Mouse (Mus musculus) liver, embryonic 13.5 days (tissue): Measurements from ENCODE around the gene Mmp21. TPM values are rescaled to one million over a fixed set of nuclear protein-coding genes. Genes with fewer than 3 reads are reported as not detected.
A peak's percentile ranks its signal among the peaks of the same experiment; 100 is the strongest.

Experiments used
- ATAC-seq: fragments of 200-750 bp; cut with Nextera tagmentation; 2 replicates; pipeline ENCODE4 v1.8.0; 2017; ENCODE audit warnings: low read depth, mild to moderate bottlenecking, moderate number of reproducible peaks, moderate library complexity
- DNase-seq: peaks from one replicate; pipeline ENCODE4 v3.0.0; 2022
- H3K27ac ChIP-seq: fragments of 300-500 bp; sonication (generic); 2 replicates; pipeline ENCODE4 v1.5.1; 2015; ENCODE audit warnings: moderate library complexity, mild to moderate bottlenecking, inconsistent platforms
- H3K27me3 ChIP-seq: fragments of 300-500 bp; sonication (generic); 2 replicates; pipeline ENCODE4 v1.6.1; 2015; ENCODE audit warnings: mild to moderate bottlenecking, inconsistent platforms
- H3K36me3 ChIP-seq: fragments of 300-500 bp; sonication (generic); 2 replicates; pipeline ENCODE4 v1.6.1; 2015; ENCODE audit warnings: mild to moderate bottlenecking, inconsistent platforms
- H3K4me1 ChIP-seq: fragments of 300-500 bp; sonication (generic); replicated peaks from 2 replicates; pipeline ENCODE4 v1.6.1; 2015; ENCODE audit warnings: inconsistent platforms
- H3K4me2 ChIP-seq: fragments of 300-500 bp; sonication (generic); 2 replicates; pipeline ENCODE4 v1.6.1; 2015; ENCODE audit warnings: inconsistent platforms, mild to moderate bottlenecking, moderate library complexity
- H3K4me3 ChIP-seq: fragments of 300-500 bp; sonication (generic); replicated peaks from 2 replicates; pipeline ENCODE4 v1.5.1; 2015; ENCODE audit warnings: mild to moderate bottlenecking, inconsistent platforms
- H3K9ac ChIP-seq: fragments of 300-500 bp; sonication (generic); 2 replicates; pipeline ENCODE4 v1.6.1; 2015; ENCODE audit warnings: mild to moderate bottlenecking, inconsistent platforms
- H3K9me3 ChIP-seq: fragments of 300-500 bp; sonication (generic); replicated peaks from 2 replicates; pipeline ENCODE4 v1.6.1; 2016; ENCODE audit warnings: inconsistent platforms
- WGBS: fragments of 180-500 bp; shearing (Covaris S2); methylation state at CpG from one replicate; pipeline ENCODE4 v1.1.7; 2015; ENCODE audit not compliant: insufficient replicate concordance; 5-methylcytosine and 5-hydroxymethylcytosine counted together
- polyA plus RNA-seq: library from polyadenylated mRNA; unstranded; fragments of >200 nt; fragmentation: Nextera tagmentation; extraction: Ambion mirVana; gene quantifications from 2 replicates; pipeline ENCODE4 v1.2.1, GENCODE M21; 2015

Mmp21 gene
- polyA plus RNA-seq, 1 experiment from 2014 or later, result 0.09 TPM

- Histone ChIP-seq H3K9ac (no peak overlapping the region), H3K9me3 (no peaks in the 10 kb centered on the region), H3K4me1 (no peaks in the 10 kb centered on the region), H3K4me2 (no peak overlapping the region), H3K36me3 (peaks cover 96% of the 10 kb centered on the region), H3K4me3 (no peak overlapping the region), H3K27me3 (no peaks in the 10 kb centered on the region), H3K27ac (no peak overlapping the region)
- WGBS, result 92% methylated on average over 1 of the region's 1 CpGs
- DNase-seq, result no peak
- ATAC-seq, result no peak
These were observed 17.4 kb downstream of the Mmp21 start for GRCm38 (mm10) chr7:133662467-133662866.

GRCm38 (mm10) chr7:133645716-133646115 lies 34.1 kb downstream of the Mmp21 start:
- no peaks in the 10 kb centered on the region for H3K27me3 ChIP-seq
- DNase-seq, result no peak
- no peak overlapping the region for H3K4me2 ChIP-seq
- H3K9me3 ChIP-seq, result no peaks in the 10 kb centered on the region
- no peak overlapping the region for H3K9ac ChIP-seq
- peaks cover 89% of the 10 kb centered on the region for H3K36me3 ChIP-seq
- H3K4me3 ChIP-seq, result no peak overlapping the region
- ATAC-seq, result no peak
- H3K4me1 ChIP-seq, result no peaks in the 10 kb centered on the region
- no peak overlapping the region for H3K27ac ChIP-seq
- 91% methylated on average over 6 of the region's 6 CpGs for WGBS

GRCm38 (mm10) chr7:133638821-133639220 lies 41.0 kb downstream of the Mmp21 start:
- WGBS, result 85% methylated on average over 13 of the region's 13 CpGs
- peaks cover 17% of the 10 kb centered on the region for H3K4me1 ChIP-seq
- DNase-seq (no peak), ATAC-seq (no peak)
- peak overlapping the region; percentile 98 for H3K4me2 ChIP-seq
- peak overlapping the region; percentile 96 for H3K9ac ChIP-seq
- no peak overlapping the region for H3K27ac ChIP-seq
- peak overlapping the region; percentile 97 for H3K4me3 ChIP-seq
- H3K27me3 ChIP-seq, result no peaks in the 10 kb centered on the region
- H3K9me3 ChIP-seq, result no peaks in the 10 kb centered on the region
- H3K36me3 ChIP-seq, result peaks cover 41% of the 10 kb centered on the region

GRCm38 (mm10) chr7:133638306-133638705 lies 41.6 kb downstream of the Mmp21 start:
- Histone ChIP-seq H3K27me3 (no peaks in the 10 kb centered on the region), H3K9me3 (no peaks in the 10 kb centered on the region), H3K27ac (peak overlapping the region; percentile 87), H3K4me1 (peaks cover 17% of the 10 kb centered on the region), H3K4me3 (peak overlapping the region; percentile 97), H3K36me3 (peaks cover 36% of the 10 kb centered on the region), H3K9ac (peak overlapping the region; percentile 96), H3K4me2 (peak overlapping the region; percentile 98)
- peak; percentile 3 for DNase-seq
- WGBS, result 5% methylated on average over 13 of the region's 13 CpGs
- no peak for ATAC-seq

- Histone ChIP-seq H3K9me3 (no peaks in the 10 kb centered on the region), H3K4me1 (peaks cover 17% of the 10 kb centered on the region), H3K9ac (peak within 1 kb of the TSS; percentile 96), H3K4me3 (peak within 1 kb of the TSS; percentile 97), H3K27me3 (no peaks in the 10 kb centered on the region), H3K4me2 (peak within 1 kb of the TSS; percentile 98), H3K27ac (peak within 1 kb of the TSS; percentile 89), H3K36me3 (peaks cover 29% of the 10 kb centered on the region)
- ATAC-seq (peak; percentile 98), DNase-seq (peak; percentile 99)
- under 1% methylated on average over 81 of the region's 81 CpGs for WGBS
These were observed 42.2 kb downstream of the Mmp21 start, which contains the start of gene Edrf1 for GRCm38 (mm10) chr7:133637361-133638305. TSS of gene Edrf1 (plus strand) at chr7:133637543.

GRCm38 (mm10) chr7:133636738-133637352 lies 43.0 kb downstream of the Mmp21 start:
- Histone ChIP-seq H3K4me1 (peaks cover 17% of the 10 kb centered on the region), H3K9me3 (no peaks in the 10 kb centered on the region), H3K4me3 (peak overlapping the region; percentile 97), H3K4me2 (peak overlapping the region; percentile 98), H3K27me3 (no peaks in the 10 kb centered on the region), H3K27ac (peak overlapping the region; percentile 89), H3K9ac (peak overlapping the region; percentile 78), H3K36me3 (peaks cover 21% of the 10 kb centered on the region)
- 1% methylated on average over 21 of the region's 21 CpGs for WGBS
- ATAC-seq, result peak; percentile 3
- DNase-seq, result peak; percentile 72

- Histone ChIP-seq H3K27ac (no peak overlapping the region), H3K27me3 (0 out of 2 replicates have a peak, but pooled peaks cover 2% of the 10 kb centered on the region), H3K9ac (no peak overlapping the region), H3K4me2 (no peak overlapping the region), H3K4me3 (no peak overlapping the region), H3K36me3 (peaks cover 9% of the 10 kb centered on the region), H3K4me1 (peaks cover 17% of the 10 kb centered on the region), H3K9me3 (no peaks in the 10 kb centered on the region)
- WGBS, result 59% methylated on average over 10 of the region's 12 CpGs
- DNase-seq, result no peak
- no peak for ATAC-seq
These were observed 44.8 kb downstream of the Mmp21 start for GRCm38 (mm10) chr7:133634932-133635650.

GRCm38 (mm10) chr7:133632476-133632875 lies 47.4 kb downstream of the Mmp21 start:
- no peak overlapping the region for H3K4me3 ChIP-seq

GRCm38 (mm10) chr7:133630821-133631220 lies 49.0 kb downstream of the Mmp21 start:
- no peak for ATAC-seq
- no peak for DNase-seq
- H3K27ac ChIP-seq, result no peak overlapping the region

More at GRCm38 (mm10) chr7:133632476-133632875, 47.4 kb downstream of the Mmp21 start:
- ATAC-seq (no peak), DNase-seq (peak; percentile 27)
- no peak overlapping the region for H3K27ac ChIP-seq
- H3K4me1 ChIP-seq, result peaks cover 3% of the 10 kb centered on the region; the same call in 1 of the 2 replicates
- H3K36me3 ChIP-seq, result no peaks in the 10 kb centered on the region
- no peak overlapping the region for H3K4me2 ChIP-seq
- 15% methylated on average over 2 of the region's 2 CpGs for WGBS
- 0 out of 2 replicates have a peak, but pooled peaks cover 2% of the 10 kb centered on the region for H3K27me3 ChIP-seq
- H3K9me3 ChIP-seq, result no peaks in the 10 kb centered on the region
- H3K9ac ChIP-seq, result no peak overlapping the region

GRCm38 (mm10) chr7:133627184-133627936 lies 52.5 kb downstream of the Mmp21 start:
- no peak overlapping the region for H3K27ac ChIP-seq
- H3K4me2 ChIP-seq, result no peak overlapping the region
- no peak overlapping the region for H3K9ac ChIP-seq
- DNase-seq (no peak), ATAC-seq (no peak)
- no peaks in the 10 kb centered on the region for H3K9me3 ChIP-seq
- no peaks in the 10 kb centered on the region for H3K36me3 ChIP-seq
- H3K4me3 ChIP-seq, result no peak overlapping the region
- 0 out of 2 replicates have a peak, but pooled peaks cover 2% of the 10 kb centered on the region for H3K27me3 ChIP-seq
- H3K4me1 ChIP-seq, result no peaks in the 10 kb centered on the region
- 63% methylated on average over 14 of the region's 14 CpGs for WGBS

More at GRCm38 (mm10) chr7:133630821-133631220, 49.0 kb downstream of the Mmp21 start:
- Histone ChIP-seq H3K36me3 (no peaks in the 10 kb centered on the region), H3K9me3 (no peaks in the 10 kb centered on the region), H3K4me1 (no peaks in the 10 kb centered on the region), H3K4me3 (no peak overlapping the region), H3K27me3 (0 out of 2 replicates have a peak, but pooled peaks cover 2% of the 10 kb centered on the region), H3K4me2 (no peak overlapping the region), H3K9ac (no peak overlapping the region)
- 58% methylated on average over 5 of the region's 5 CpGs for WGBS
